Mouse (Mus musculus): ENCODE measurements at regions not wholly inside any gene's neighbourhood (a gene's known extent, or its start where the extent isn't known, plus 50 kb on each side); places are given as distances from the start of the nearest gene placed in this dataset.
A peak's percentile ranks its signal among the peaks of the same experiment; 100 is the strongest.
"Not testable (repeated sequence)": the region's sequence is repeated elsewhere in the genome, so short reads cannot be mapped to it uniquely, and the experiment has no call there.

DNA sequence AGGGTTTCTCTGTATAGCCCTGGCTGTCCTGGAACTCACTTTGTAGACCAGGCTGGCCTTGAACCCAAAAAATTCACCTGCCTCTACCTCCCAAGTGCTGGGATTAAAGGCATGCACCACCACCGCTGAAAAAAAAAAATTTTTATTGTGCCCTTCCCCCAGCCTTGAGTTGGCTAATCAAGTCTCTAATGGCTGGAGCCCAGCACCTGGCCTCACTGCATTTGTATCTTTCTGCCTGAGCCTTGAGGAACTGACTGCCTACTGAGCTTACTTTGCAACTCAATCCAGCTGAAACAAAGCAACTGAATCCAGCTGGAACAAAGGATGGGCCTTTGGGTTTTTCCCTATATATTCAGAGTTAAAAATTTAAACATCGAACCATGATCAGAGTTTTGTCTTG is 153.3 kb upstream of the Ccnh start:
- intact Hi-C loops (cut with DNase I) = no loop called here
- no peak for DNase-seq (ENCODE audit: low spot score in 2 of 2)

DNA sequence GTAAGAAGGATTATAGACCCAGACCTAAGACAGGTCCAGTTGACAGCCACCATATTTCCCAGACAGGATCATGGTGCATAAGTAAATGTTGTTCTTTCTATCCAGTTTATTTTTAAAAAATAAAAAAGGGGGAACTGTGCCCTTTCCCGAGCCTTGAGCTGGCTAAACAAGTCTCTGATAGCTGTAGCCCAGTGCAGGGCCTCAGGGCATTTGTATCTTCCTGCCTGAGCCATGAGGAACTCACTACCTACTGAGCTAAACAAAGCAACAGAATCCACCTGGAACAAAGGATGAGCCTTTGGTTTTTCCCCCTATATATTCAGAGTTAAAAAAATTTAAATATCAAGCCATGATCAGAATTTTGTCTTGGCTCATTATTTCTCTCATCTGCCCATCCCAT is 152.4 kb upstream of the Ccnh start:
- DNase-seq (ENCODE audit: low spot score in 2 of 2) = no peak
- intact Hi-C loops (cut with DNase I) = no loop called here

DNA sequence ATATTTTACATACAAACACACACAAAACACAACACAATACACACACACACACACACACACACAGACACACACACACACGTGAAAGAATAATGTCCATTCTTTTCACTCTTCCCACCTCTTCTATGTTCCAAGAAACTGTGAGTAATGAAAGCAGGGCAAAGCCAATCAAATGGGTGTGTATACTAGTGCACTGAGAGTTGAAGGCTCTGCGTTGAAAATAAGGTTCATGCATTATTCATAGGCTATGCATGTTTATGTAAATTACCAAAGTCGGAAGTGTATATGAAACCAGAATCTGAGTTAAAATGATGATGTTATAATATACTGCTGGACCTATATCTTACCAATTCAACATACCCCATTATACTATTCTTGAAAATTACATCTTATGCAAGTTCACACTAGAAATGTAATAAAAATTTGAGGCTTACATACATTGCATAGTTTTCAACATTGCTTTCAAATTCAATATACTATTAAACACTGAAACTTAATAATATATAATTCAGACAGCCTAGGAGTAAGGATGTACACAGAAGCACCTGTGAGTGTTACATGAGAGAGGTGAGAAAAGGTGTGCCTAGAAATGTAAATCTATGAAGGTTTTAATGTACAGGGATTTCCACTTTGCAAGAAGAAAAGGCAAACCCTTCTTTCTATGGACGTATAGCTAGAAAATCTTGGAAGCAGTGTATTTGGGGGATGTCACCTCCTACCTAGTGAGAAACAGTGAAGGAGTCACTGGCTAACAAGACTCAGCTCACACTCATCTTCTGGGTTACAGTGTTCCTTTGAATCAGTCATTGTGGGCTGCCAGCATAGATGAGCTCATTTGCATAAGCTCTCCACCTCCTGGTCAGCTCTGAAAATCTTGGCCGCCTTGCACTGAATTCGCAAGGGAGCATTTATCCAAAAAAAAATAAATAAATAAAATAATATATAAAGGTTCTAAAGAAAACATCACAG is 122.3 kb upstream of the Ccnh start:
- intact Hi-C loops (cut with DNase I) = no loop called here
- DNase-seq (ENCODE audit: low spot score in 2 of 2) = peak; percentile 15 to 30

DNA sequence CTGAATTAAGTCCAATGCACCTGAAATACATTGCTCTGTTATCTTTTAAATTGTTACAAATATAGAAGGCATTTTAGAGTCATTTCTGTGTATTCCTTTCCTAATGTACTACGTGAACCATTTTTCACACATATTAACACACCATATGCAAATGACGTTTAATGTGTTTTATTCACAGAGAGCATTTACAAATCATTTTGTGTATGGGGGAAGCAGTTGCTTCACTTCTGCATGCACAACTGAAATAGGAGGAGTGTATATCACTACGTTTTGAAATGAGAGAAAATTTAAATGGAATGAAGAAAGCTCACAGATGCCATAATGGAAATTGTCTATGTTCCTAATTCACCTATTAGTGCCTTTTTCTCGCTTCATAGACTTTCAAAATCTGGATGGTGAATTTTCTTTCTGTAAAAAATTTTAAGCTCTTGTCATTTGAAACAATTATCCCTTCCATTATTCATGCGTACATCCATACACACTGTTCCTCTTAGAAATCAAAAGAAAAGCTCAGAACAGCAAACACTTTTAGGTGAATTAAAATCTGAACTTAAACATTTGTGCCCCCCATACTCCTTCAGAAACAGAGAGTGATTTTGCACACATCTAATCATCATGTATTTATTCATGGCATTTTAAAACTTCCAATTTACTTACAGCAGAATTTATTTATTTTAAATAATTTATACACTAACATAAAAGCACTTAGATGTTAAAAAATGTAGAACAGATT is 121.5 kb upstream of the Ccnh start:
- intact Hi-C loops (cut with DNase I) = no loop called here
- DNase-seq (ENCODE audit: low spot score in 2 of 2) = no peak

DNA sequence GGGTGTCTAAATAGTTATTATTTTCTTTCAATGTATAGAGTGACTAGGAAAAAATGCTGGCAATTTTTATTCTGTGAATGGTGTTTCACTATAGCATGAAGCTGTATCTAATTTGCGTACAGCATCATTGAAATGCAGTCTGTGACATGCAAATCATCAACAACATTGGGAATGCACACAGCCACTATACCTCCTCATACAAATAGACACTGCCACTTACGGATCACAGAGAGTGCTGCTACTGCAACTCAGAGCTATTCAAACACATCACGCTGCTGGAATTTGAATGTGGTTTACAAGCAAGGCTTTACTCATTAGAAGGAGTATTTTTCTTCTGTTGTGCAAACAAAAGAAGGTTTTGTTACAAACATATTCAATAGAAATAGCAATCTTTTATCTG is 120.8 kb upstream of the Ccnh start:
- intact Hi-C loops (cut with DNase I) = no loop called here
- no peak for DNase-seq (ENCODE audit: low spot score in 2 of 2)

DNA sequence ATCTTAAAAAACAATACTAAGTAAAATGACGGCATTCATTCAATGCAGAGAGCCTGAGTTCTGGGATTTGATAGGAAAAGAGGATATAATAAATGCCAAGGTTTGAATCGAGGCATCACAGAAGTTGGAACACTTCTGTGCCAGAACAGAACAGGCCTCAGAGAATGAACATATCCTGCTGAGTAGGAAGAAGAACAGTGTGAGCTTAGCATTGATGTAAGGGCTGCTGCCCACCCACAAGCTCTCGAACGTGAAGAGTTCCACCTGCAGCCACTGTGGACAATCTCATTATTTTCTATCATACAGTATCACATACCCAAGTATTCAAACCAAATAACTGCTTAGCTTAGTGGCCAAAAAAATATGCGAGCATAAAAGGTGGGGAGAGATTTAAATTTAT is 105.9 kb upstream of the Ccnh start:
- peak in 1 of 2 experiments; percentile 18 for DNase-seq (ENCODE audit: low spot score in 2 of 2)
- intact Hi-C loops (cut with DNase I) = no loop called here

DNA sequence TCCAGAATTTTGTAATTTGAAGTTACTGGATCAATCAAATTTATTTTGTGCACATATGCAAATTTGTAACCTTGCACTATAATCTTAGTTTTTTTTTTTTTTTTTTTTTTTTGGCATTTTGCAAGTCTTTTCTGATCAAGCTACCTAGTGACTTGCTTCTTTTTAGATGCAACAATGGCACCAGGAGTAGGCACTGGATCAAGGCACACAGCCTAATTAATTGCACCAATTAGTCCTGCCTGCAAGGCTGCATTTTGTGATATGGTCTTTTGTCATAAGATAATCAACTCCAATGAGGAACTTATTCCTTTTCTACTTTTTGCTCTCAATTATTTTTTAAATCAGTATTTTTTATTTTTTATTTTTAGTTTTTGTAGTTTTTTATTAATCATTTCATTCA is 105.5 kb upstream of the Ccnh start:
- DNase-seq (ENCODE audit: low spot score in 2 of 2) = no peak
- intact Hi-C loops (cut with DNase I) = no loop called here

DNA sequence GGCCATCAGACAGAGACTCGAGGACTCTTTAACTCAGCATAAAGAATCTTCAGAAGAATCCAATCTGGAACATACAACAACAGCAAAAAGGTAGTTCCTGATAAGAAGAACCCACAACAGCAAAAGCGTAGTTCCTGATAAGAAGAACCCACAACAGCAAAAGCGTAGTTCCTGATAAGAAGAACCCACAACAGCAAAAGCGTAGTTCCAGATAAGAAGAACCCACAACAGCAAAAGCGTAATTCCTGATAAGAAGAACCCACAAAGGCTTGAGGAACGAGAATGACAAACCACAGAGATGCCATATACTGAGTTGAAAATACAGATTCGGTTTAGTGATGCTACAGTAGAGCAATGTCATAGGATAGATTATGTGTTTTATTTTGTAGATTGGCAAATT is 93.0 kb upstream of the Ccnh start:
- intact Hi-C loops (cut with DNase I) = no loop called here
- DNase-seq (ENCODE audit: low spot score in 2 of 2) = no peak

DNA sequence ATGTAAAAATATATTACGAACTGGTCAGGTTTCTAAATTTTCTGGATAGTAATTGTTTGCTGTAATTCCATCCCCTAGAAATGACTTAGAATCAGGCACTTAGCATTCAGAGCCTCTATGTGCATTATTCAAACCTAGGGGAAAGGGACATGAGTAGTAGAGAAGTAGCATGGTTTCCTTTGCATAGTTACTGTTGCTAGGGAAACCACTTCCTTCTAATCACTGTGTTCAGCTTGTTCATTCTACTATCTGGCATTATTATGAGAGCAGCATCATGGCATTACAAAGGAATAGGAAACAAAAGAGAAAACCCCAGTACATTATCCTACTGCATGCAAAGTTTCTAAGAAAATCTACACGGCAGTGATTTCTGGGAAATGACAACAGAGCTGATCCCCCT is 65.9 kb upstream of the Ccnh start:
- intact Hi-C loops (cut with DNase I) = no loop called here
- no peak for DNase-seq (ENCODE audit: low spot score in 2 of 2)

DNA sequence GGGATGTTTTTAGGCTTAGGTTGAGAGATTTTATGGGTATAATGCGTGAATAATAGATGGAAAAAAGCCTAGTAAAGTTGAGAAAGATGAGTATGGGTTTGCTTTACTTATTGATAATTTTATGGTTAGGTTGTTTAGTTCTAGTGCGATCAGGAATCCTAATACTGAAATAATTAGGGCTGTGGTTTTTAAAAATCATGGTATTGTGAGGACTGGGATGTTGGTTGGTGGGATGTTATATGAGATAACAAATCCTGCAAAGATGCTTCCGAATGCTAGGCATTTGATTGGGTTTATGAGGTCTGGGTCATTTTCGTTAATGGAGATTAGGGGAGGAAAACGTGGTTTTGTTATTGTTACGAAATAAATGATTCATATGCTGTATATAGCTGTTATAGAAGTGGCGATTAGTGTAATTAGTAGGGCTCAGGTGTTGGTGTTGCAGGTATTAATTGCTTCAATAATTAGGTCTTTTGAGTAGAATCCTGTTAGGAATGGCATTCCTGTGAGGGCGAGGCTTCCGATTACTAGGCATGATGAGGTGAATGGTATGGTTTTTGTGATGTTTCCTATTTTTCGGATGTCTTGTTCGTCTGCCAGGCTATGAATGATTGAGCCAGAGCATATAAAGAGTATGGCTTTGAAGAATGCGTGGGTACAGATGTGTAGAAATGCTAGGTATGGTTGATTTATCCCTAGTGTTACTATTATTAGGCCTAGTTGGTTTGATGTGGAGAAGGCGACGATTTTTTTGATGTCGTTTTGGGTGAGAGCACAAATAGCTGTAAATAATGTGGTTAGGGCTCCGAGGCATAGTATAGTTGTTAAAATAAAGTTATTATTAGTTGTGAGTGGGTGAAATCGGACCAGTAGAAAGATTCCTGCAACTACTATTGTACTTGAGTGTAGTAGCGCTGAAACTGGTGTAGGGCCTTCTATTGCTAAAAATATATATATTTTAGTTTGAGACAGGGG is 62.3 kb upstream of the Ccnh start:
- intact Hi-C loops (cut with DNase I); DNase-seq (ENCODE audit: low spot score in 2 of 2): not testable (repeated sequence)

DNA sequence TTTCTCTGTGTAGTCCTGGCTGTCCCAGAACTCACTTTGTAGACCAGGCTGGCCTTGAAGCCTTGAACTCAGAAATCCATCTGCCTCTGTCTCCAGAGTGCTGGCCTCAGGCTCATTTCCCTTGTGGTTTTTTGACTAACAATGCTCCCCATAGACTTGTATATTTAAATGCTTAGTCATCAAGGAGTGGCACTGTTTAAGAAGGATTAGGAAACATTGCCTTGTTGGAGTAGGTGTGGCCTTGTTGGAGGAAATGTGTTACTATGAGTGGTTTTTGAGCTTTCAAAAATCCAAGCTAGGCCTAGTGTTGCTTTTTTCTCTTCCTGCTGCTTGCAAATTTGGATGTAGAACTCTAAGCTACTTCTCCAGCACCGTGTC is 61.7 kb upstream of the Ccnh start:
- DNase-seq (ENCODE audit: low spot score in 2 of 2) = no peak
- intact Hi-C loops (cut with DNase I) = no loop called here

Measured in left cerebral cortex, postnatal 36 days (tissue).